In the genomic region with DNA sequence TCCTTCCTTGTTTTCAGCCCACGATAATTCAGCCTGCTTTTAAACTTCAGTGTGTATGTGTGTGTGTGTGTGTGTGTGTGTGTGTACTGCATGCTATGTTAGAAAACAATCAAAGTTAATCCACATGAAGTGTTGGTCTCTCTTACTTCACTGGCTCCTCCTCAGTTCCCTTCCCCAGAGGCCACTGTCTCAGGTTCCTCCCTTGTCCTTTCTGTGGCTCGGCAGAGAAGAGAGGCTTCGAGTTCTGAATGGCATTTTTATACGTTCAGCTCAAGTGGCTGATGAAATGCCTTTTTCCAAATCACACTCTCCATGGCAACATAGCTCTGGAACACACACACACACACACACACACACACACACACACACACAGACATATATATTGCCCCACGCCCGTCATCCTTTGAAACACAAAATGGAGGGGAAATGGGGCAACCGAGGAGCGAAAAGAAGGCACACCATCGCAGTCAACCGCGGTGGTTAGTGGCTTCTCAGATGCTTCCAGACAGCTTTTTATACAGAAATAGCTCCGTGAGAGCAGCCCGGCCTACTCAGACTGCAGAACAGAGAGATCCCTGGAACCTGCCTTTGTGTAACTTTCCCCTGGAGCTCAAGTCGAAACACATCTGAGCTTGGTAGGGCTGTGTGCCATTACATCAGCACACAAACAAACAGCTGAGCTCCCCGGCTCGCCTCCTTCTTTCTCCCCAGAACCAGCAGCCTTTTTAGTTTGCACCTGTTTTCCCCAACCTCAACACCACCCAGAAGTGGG, we compare ENCODE assay signal across 9 mouse cellular contexts. TPM values are rescaled to one million over a fixed set of nuclear protein-coding genes. Genes with fewer than 3 reads are reported as not detected.
DNase-seq lines count a peak whose midpoint lies in the region; ATAC-seq and TF ChIP-seq lines count a peak whose summit lies in the region.
"Had no signal": no experiment of that assay in that cellular context is flagged by ENCODE, and none has a peak within 500 bp of the region (broad histone marks: within the 10 kb centered on the region; RNA-seq: fewer than 3 reads in every experiment).

No protein-coding gene starts in this region.

- 57% methylated on average over 16 of the region's 16 CpGs for WGBS in heart, embryonic 11.5 days (ENCODE audit: insufficient replicate concordance)
- WGBS in bone marrow, adult 2 months, result 21% methylated on average over 16 of the region's 16 CpGs
- 38% methylated on average over 16 of the region's 16 CpGs for WGBS in heart, embryonic 16.5 days
- 48% methylated on average over 16 of the region's 16 CpGs for WGBS in liver, postnatal 0 days (ENCODE audit: insufficient replicate concordance)

- H3K27ac ChIP-seq in heart, embryonic 11.5 days (ENCODE audit: low read depth, low read length), result peak overlapping the region; percentile 70
- H3K27ac ChIP-seq in bone marrow, adult 2 months (ENCODE audit: control insufficient read depth, insufficient read depth, low read depth, low read length, poor library complexity), result peak overlapping the region; percentile 91
- peak overlapping the region; percentile 73 for H3K27ac ChIP-seq in heart, embryonic 16.5 days (ENCODE audit: low read length)
- H3K27ac ChIP-seq in liver, postnatal 0 days (ENCODE audit: low read depth), result peak overlapping the region; percentile 80

- H3K9me3 ChIP-seq in heart, embryonic 11.5 days (replicated peaks; ENCODE audit: control insufficient read depth, low read length), result no peaks in the 10 kb centered on the region
- H3K9me3 ChIP-seq in heart, embryonic 16.5 days (replicated peaks; ENCODE audit: control insufficient read depth, low read length), result 0 out of 2 replicates have a peak, but pooled peaks cover 5% of the 10 kb centered on the region
- peaks cover 3% of the 10 kb centered on the region; the same call in 1 of the 2 replicates for H3K9me3 ChIP-seq in liver, postnatal 0 days (ENCODE audit: low read length)

- TF ChIP-seq CTCF in bone marrow, adult 2 months (IDR thresholded peaks at IDR 0.05; ENCODE audit: control insufficient read depth, insufficient read depth, low read length), result no peak
- TF ChIP-seq CTCF in liver, postnatal 0 days (IDR thresholded peaks at IDR 0.05; ENCODE audit: low read depth), result no peak

- H3K36me3 ChIP-seq in heart, embryonic 11.5 days (ENCODE audit: control insufficient read depth, insufficient read depth, low read length), result no peaks in the 10 kb centered on the region
- no peaks in the 10 kb centered on the region for H3K36me3 ChIP-seq in heart, embryonic 16.5 days (ENCODE audit: control insufficient read depth, insufficient read depth)
- no peaks in the 10 kb centered on the region for H3K36me3 ChIP-seq in liver, postnatal 0 days (replicated peaks; ENCODE audit: insufficient read depth, low read length)
- H3K36me3 ChIP-seq: G1E had no signal

- intact Hi-C loops in heart, postnatal 25 days (cut with DNase I), result no loop called here

- ATAC-seq in heart, embryonic 11.5 days (replicated peaks; ENCODE audit: insufficient number of reproducible peaks, low FRiP score, low TSS enrichment), result no peak
- no peak for ATAC-seq in heart, embryonic 16.5 days (replicated peaks; ENCODE audit: extremely low read depth, insufficient read depth, low FRiP score)
- ATAC-seq in liver, postnatal 0 days, result peak; percentile 20
- no peak for ATAC-seq in cerebellum, adult (ENCODE audit: insufficient number of reproducible peaks, low FRiP score, low TSS enrichment)

- peaks cover 41% of the 10 kb centered on the region for H3K4me1 ChIP-seq in heart, embryonic 11.5 days (ENCODE audit: control insufficient read depth, insufficient read depth, low read length)
- H3K4me1 ChIP-seq in bone marrow, adult 2 months (ENCODE audit: control insufficient read depth, insufficient read depth, low read length), result peaks cover 5% of the 10 kb centered on the region
- peaks cover 44% of the 10 kb centered on the region for H3K4me1 ChIP-seq in heart, embryonic 16.5 days (ENCODE audit: control insufficient read depth, insufficient read depth, low read length)
- H3K4me1 ChIP-seq in liver, postnatal 0 days (ENCODE audit: insufficient read depth), result peaks cover 32% of the 10 kb centered on the region

- no peak for DNase-seq in heart, postnatal 25 days (ENCODE audit: low spot score)
- peak; percentile 37 for DNase-seq in liver, postnatal 0 days
- peak; percentile 63 for DNase-seq in right cerebral cortex, postnatal 25 days
- no peak for DNase-seq in spleen, adult 12 weeks (ENCODE audit: low spot score)

- no peak overlapping the region for H3K9ac ChIP-seq in heart, embryonic 11.5 days (ENCODE audit: low read depth, low read length)
- peak overlapping the region; percentile 40; the same call in 1 of the 2 replicates for H3K9ac ChIP-seq in heart, embryonic 16.5 days (ENCODE audit: low read length)
- no peak overlapping the region for H3K9ac ChIP-seq in liver, postnatal 0 days (replicated peaks)

- H3K27me3 ChIP-seq in heart, embryonic 11.5 days (ENCODE audit: control insufficient read depth, insufficient read depth, low read length), result no peaks in the 10 kb centered on the region
- H3K27me3 ChIP-seq in heart, embryonic 16.5 days (ENCODE audit: control insufficient read depth, insufficient read depth, low read length), result no peaks in the 10 kb centered on the region
- no peaks in the 10 kb centered on the region for H3K27me3 ChIP-seq in liver, postnatal 0 days (ENCODE audit: insufficient read depth, low read length)

- no peak overlapping the region for H3K4me3 ChIP-seq in heart, embryonic 11.5 days (ENCODE audit: low read depth, low read length)
- H3K4me3 ChIP-seq in bone marrow, adult 2 months (replicated peaks; ENCODE audit: control insufficient read depth, low read depth, low read length), result no peak overlapping the region
- H3K4me3 ChIP-seq in heart, embryonic 16.5 days (ENCODE audit: low read length), result no peak overlapping the region
- H3K4me3 ChIP-seq in liver, postnatal 0 days (ENCODE audit: low read depth, low read length), result no peak overlapping the region

- no peak for TF ChIP-seq EP300 in liver, postnatal 0 days (IDR thresholded peaks at IDR 0.05; ENCODE audit: low read depth)

- no peak overlapping the region for H3K4me2 ChIP-seq in heart, embryonic 11.5 days
- H3K4me2 ChIP-seq in heart, embryonic 16.5 days (ENCODE audit: low read depth, low read length), result peak overlapping the region; percentile 7; the same call in 1 of the 2 replicates
- H3K4me2 ChIP-seq in liver, postnatal 0 days (ENCODE audit: low read depth, low read length), result 0 out of 2 replicates have a peak overlapping the region, but pooled peaks have one; percentile 27

- no peak for TF ChIP-seq POLR2A in bone marrow, adult 2 months (IDR thresholded peaks at IDR 0.05; ENCODE audit: borderline replicate concordance, control insufficient read depth, low read depth, low read length)

RNA-seq across cellular contexts. Expression of a gene that starts 34.4 kb away (rescaled TPM):
- polyA plus RNA-seq in heart, embryonic 11.5 days (2014; fragmentation: Nextera tagmentation; extraction: Ambion mirVana), result 14.5 and 19.0 TPM in 2 replicates
- 10 to 100 TPM; 45.0 to 46.3 TPM for total RNA-seq in heart, postnatal 25 days (2021)
- 11.4 and 13.5 TPM in 2 replicates for polyA plus RNA-seq in bone marrow, adult 2 months (2011; ENCODE audit: insufficient read depth, insufficient read length, low replicate concordance, missing spikeins)
- 14.7 and 16.9 TPM in 2 replicates for polyA plus RNA-seq in heart, embryonic 16.5 days (2015; fragmentation: Nextera tagmentation; extraction: Ambion mirVana)
- polyA plus RNA-seq in liver, postnatal 0 days (2015; fragmentation: Nextera tagmentation; extraction: Ambion mirVana), result 8.8 and 8.9 TPM in 2 replicates

RNA-seq across cellular contexts. Expression of a gene that starts 44.5 kb away (rescaled TPM):
- polyA plus RNA-seq in heart, embryonic 11.5 days (2014; fragmentation: Nextera tagmentation; extraction: Ambion mirVana), result 8.8 and 12.2 TPM in 2 replicates
- 10 to 100 TPM; 43.3 to 43.6 TPM for total RNA-seq in heart, postnatal 25 days (2021)
- 13.0 and 16.7 TPM in 2 replicates for polyA plus RNA-seq in bone marrow, adult 2 months (2011; ENCODE audit: insufficient read depth, insufficient read length, low replicate concordance, missing spikeins)
- polyA plus RNA-seq in heart, embryonic 16.5 days (2015; fragmentation: Nextera tagmentation; extraction: Ambion mirVana), result 8.0 and 8.1 TPM in 2 replicates
- polyA plus RNA-seq in liver, postnatal 0 days (2015; fragmentation: Nextera tagmentation; extraction: Ambion mirVana), result 3.0 and 4.6 TPM in 2 replicates

Comparison
In these comparisons a context has a peak if more than half of its experiments do, and no peak if none do; other contexts are left out.
1. DNase-seq: peak in liver, postnatal 0 days (single experiment) and right cerebral cortex, postnatal 25 days (single experiment); none in heart, postnatal 25 days (single experiment) and spleen, adult 12 weeks (single experiment).
2. Peak in every context shown above with its lines, with median percentiles within 50 percentile points of each other: H3K27ac ChIP-seq.